ENCODE assay signal across 8 mouse cellular contexts in the genomic region with DNA sequence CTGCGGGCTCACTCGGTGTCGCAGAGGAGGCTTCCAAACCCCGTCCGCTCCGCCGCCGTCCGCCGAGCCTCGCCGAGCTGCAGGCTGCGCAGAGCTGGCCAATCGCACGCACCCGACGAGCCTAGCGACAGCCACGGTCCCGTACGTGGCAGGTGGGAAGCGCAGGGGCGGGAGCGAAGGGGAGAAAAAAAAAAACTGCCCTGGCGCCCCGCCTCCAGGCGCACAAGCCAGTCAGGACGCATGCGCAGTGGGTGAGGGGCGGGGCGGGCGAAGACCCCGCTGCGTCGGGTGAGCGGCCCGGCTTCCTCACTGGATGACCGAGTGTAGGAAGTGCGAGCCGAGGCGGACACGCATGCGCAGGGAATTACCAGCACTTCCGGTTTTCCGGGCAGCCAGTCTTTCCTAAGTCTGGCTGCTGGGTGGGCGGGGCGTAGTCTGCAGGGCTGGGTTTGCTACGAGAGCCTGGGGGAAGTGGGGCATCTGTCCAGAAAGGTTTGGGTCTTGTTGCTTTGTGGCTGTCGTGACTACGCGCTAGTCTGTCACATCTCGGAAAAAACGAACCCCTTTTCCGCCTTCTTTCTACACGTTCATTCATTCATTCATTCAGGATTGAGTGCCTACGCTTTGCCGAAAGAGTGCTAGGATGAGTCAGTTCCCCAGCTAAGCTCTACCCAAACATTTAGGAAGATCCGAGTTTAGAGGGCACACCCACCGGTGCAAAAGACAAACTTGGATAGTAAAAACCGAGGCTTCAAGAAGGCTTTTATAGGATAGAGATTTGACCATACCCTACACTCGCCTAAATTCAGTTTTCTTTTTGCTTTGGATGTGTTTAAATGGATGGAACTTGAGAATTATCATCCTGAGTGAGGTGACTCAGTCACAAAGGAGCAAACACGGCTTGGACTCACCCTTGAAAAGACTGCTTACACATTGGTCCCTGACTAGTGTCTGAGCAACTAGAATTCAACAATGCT. TPM values are rescaled to one million over a fixed set of nuclear protein-coding genes. Genes with fewer than 3 reads are reported as not detected.
DNase-seq lines count a peak whose midpoint lies in the region; ATAC-seq and TF ChIP-seq lines count a peak whose summit lies in the region.

A gene (minus strand): TSS at position 227 of the 977 bp plus-strand sequence.

- no peak for TF ChIP-seq CTCF in C2C12 (IDR thresholded peaks at IDR 0.05; ENCODE audit: control insufficient read depth, insufficient read depth, insufficient read length)
- TF ChIP-seq CTCF in brain, embryonic 14.5 days (IDR thresholded peaks at IDR 0.05; ENCODE audit: borderline replicate concordance, extremely low read depth, insufficient read depth, insufficient read length) = no peak
- TF ChIP-seq CTCF in liver, adult 2 months (IDR thresholded peaks at IDR 0.05; ENCODE audit: low read depth, low read length) = no peak

- H3ac ChIP-seq in C2C12 (ENCODE audit: control insufficient read depth, insufficient read length, low read depth) = peak within 1 kb of the TSS; percentile 70
- peak within 1 kb of the TSS; percentile 47 for H3ac ChIP-seq in myocyte (ENCODE audit: control insufficient read depth, insufficient read length)

- WGBS in heart, embryonic 11.5 days (ENCODE audit: insufficient replicate concordance) = under 1% methylated on average over 61 of the region's 62 CpGs
- WGBS in kidney, embryonic 16.5 days = under 1% methylated on average over 62 of the region's 62 CpGs
- WGBS in liver, adult 2 months = under 1% methylated on average over 59 of the region's 62 CpGs

- peak; percentile 96 for ATAC-seq in heart, embryonic 11.5 days (replicated peaks; ENCODE audit: insufficient number of reproducible peaks, low FRiP score, low TSS enrichment)
- ATAC-seq in kidney, embryonic 16.5 days (ENCODE audit: low FRiP score, low TSS enrichment) = peak; percentile 98

- H3K79me3 ChIP-seq in C2C12 (ENCODE audit: low read depth) = peaks cover 37% of the 10 kb centered on the region

- H3K36me3 ChIP-seq in C2C12 (ENCODE audit: control insufficient read depth, insufficient read depth) = peaks cover 9% of the 10 kb centered on the region
- peaks cover 16% of the 10 kb centered on the region for H3K36me3 ChIP-seq in erythroblast, embryonic 14.5 days (ENCODE audit: control insufficient read depth)
- H3K36me3 ChIP-seq in heart, embryonic 11.5 days (ENCODE audit: control insufficient read depth, insufficient read depth, low read length) = no peaks in the 10 kb centered on the region
- no peaks in the 10 kb centered on the region for H3K36me3 ChIP-seq in kidney, embryonic 16.5 days (ENCODE audit: insufficient read depth, low read length)
- H3K36me3 ChIP-seq in liver, adult 2 months (ENCODE audit: control insufficient read depth, insufficient read depth, low read length) = peaks cover 3% of the 10 kb centered on the region; the same call in 1 of the 2 replicates
- H3K36me3 ChIP-seq in myocyte (ENCODE audit: control insufficient read depth, insufficient read depth) = peaks cover under 1% of the 10 kb centered on the region
- 0 out of 2 replicates have a peak, but pooled peaks cover 2% of the 10 kb centered on the region for H3K36me3 ChIP-seq in splenic B cell, adult 2 months (ENCODE audit: control insufficient read depth, insufficient read depth, low read length, poor library complexity, severe bottlenecking)

- H3K4me2 ChIP-seq in heart, embryonic 11.5 days = peak within 1 kb of the TSS; percentile 76
- peak within 1 kb of the TSS; percentile 68 for H3K4me2 ChIP-seq in kidney, embryonic 16.5 days (replicated peaks; ENCODE audit: low read depth, low read length)
- H3K4me2 ChIP-seq in myocyte (ENCODE audit: low read depth) = peak within 1 kb of the TSS; percentile 79

- no peaks in the 10 kb centered on the region for H3K9me3 ChIP-seq in erythroblast, embryonic 14.5 days (ENCODE audit: control insufficient read depth, low read length)
- no peaks in the 10 kb centered on the region for H3K9me3 ChIP-seq in heart, embryonic 11.5 days (replicated peaks; ENCODE audit: control insufficient read depth, low read length)
- no peaks in the 10 kb centered on the region for H3K9me3 ChIP-seq in kidney, embryonic 16.5 days (ENCODE audit: low read length)

- peak within 1 kb of the TSS; percentile 92 for H3K9ac ChIP-seq in heart, embryonic 11.5 days (ENCODE audit: low read depth, low read length)
- H3K9ac ChIP-seq in kidney, embryonic 16.5 days (replicated peaks; ENCODE audit: low read length) = peak within 1 kb of the TSS; percentile 86
- peak within 1 kb of the TSS; percentile 89 for H3K9ac ChIP-seq in liver, adult 2 months (ENCODE audit: low read depth, low read length)

- H3K4me1 ChIP-seq in erythroblast, embryonic 14.5 days (ENCODE audit: control insufficient read depth) = peaks cover 62% of the 10 kb centered on the region
- peaks cover 9% of the 10 kb centered on the region for H3K4me1 ChIP-seq in heart, embryonic 11.5 days (ENCODE audit: control insufficient read depth, insufficient read depth, low read length)
- peaks cover 15% of the 10 kb centered on the region for H3K4me1 ChIP-seq in kidney, embryonic 16.5 days (ENCODE audit: insufficient read depth, low read length)
- peaks cover 11% of the 10 kb centered on the region; the same call in 1 of the 2 replicates for H3K4me1 ChIP-seq in liver, adult 2 months (ENCODE audit: control insufficient read depth, insufficient read depth, low read length)

- H3K79me2 ChIP-seq in C2C12 (ENCODE audit: control insufficient read depth, insufficient read depth) (peaks cover 44% of the 10 kb centered on the region), myocyte (ENCODE audit: control insufficient read depth, insufficient read depth) (peaks cover 38% of the 10 kb centered on the region)
- peaks cover 15% of the 10 kb centered on the region; the same call in 1 of the 2 replicates for H3K79me2 ChIP-seq in liver, adult 2 months (ENCODE audit: control insufficient read depth, insufficient read depth, low read length)

- peak; percentile 90 for TF ChIP-seq POLR2A in brain, embryonic 14.5 days (IDR thresholded peaks at IDR 0.05; ENCODE audit: borderline replicate concordance, extremely low read depth, insufficient read depth, insufficient read length, poor library complexity, severe bottlenecking)
- TF ChIP-seq POLR2A in liver, adult 2 months (IDR thresholded peaks at IDR 0.05; ENCODE audit: extremely low read depth, insufficient read depth, low read length) = peak; percentile 79
- peak; percentile 89 for TF ChIP-seq POLR2A in myocyte (IDR thresholded peaks at IDR 0.05; ENCODE audit: insufficient read length, low read depth)

- H3K4me3 ChIP-seq in C2C12 (ENCODE audit: insufficient read depth, poor library complexity, severe bottlenecking) = peak within 1 kb of the TSS; percentile 61
- H3K4me3 ChIP-seq in erythroblast, embryonic 14.5 days (replicated peaks) = peak within 1 kb of the TSS; percentile 92
- H3K4me3 ChIP-seq in heart, embryonic 11.5 days (ENCODE audit: low read depth, low read length) = peak within 1 kb of the TSS; percentile 74
- peak within 1 kb of the TSS; percentile 76 for H3K4me3 ChIP-seq in kidney, embryonic 16.5 days (ENCODE audit: low read length)
- peak within 1 kb of the TSS; percentile 68 for H3K4me3 ChIP-seq in liver, adult 2 months (ENCODE audit: insufficient read depth, low read depth, low read length)
- peak within 1 kb of the TSS; percentile 57 for H3K4me3 ChIP-seq in myocyte

- H3K27ac ChIP-seq in heart, embryonic 11.5 days (ENCODE audit: low read depth, low read length) = peak within 1 kb of the TSS; percentile 100
- H3K27ac ChIP-seq in kidney, embryonic 16.5 days (ENCODE audit: low read length) = peak within 1 kb of the TSS; percentile 98
- peak within 1 kb of the TSS; percentile 91 for H3K27ac ChIP-seq in liver, adult 2 months (replicated peaks; ENCODE audit: insufficient read depth, low read depth, low read length)

- DNase-seq in brain, embryonic 14.5 days (ENCODE audit: low read depth) = peak; percentile 100
- peak; percentile 92 for DNase-seq in liver, adult 2 months (ENCODE audit: extremely low read depth, low read depth, low spot score)
- peak; percentile 97 for DNase-seq in splenic B cell, adult 2 months (ENCODE audit: low read depth, low spot score)

- no peaks in the 10 kb centered on the region for H3K27me3 ChIP-seq in C2C12 (ENCODE audit: control insufficient read depth, insufficient read depth, insufficient read length)
- H3K27me3 ChIP-seq in erythroblast, embryonic 14.5 days (ENCODE audit: control insufficient read depth) = no peaks in the 10 kb centered on the region
- no peaks in the 10 kb centered on the region for H3K27me3 ChIP-seq in heart, embryonic 11.5 days (ENCODE audit: control insufficient read depth, insufficient read depth, low read length)
- H3K27me3 ChIP-seq in kidney, embryonic 16.5 days (ENCODE audit: insufficient read depth, low read length) = no peaks in the 10 kb centered on the region
- H3K27me3 ChIP-seq in liver, adult 2 months (ENCODE audit: control insufficient read depth, insufficient read depth, low read length) = no peaks in the 10 kb centered on the region
- no peaks in the 10 kb centered on the region for H3K27me3 ChIP-seq in myocyte (ENCODE audit: control insufficient read depth, insufficient read depth, insufficient read length)
- no peaks in the 10 kb centered on the region for H3K27me3 ChIP-seq in splenic B cell, adult 2 months (ENCODE audit: control insufficient read depth, insufficient read depth, low read length, poor library complexity, severe bottlenecking)

TF ChIP-seq in C2C12, 6 proteins besides CTCF, POLR2A, EP300 and RAD21 (continues in another document):
- TF ChIP-seq MYOG (IDR thresholded peaks at IDR 0.05; ENCODE audit: control insufficient read depth, extremely low read depth, insufficient read length) (no peak), USF1 (IDR thresholded peaks at IDR 0.05; ENCODE audit: low read depth) (no peak), MAX (IDR thresholded peaks at IDR 0.05) (no peak), MYOD1 (IDR thresholded peaks at IDR 0.05; ENCODE audit: control insufficient read depth, insufficient read length, low read depth) (no peak)

TF ChIP-seq in myocyte, 11 proteins besides CTCF, POLR2A, EP300 and RAD21 (continues in another document):
- TF ChIP-seq MAX (IDR thresholded peaks at IDR 0.05; ENCODE audit: low read depth) = no peak
- no peak for TF ChIP-seq E2F4 (IDR thresholded peaks at IDR 0.05; ENCODE audit: insufficient read depth)
- TF ChIP-seq MYOG (IDR thresholded peaks at IDR 0.05; ENCODE audit: control insufficient read depth in 1 of 3, insufficient read depth in 1 of 3, insufficient read length in 2 of 3, low read depth in 2 of 3) = peak in 2 of 3 experiments; percentile 78 to 79
- no peak for TF ChIP-seq TCF12 (IDR thresholded peaks at IDR 0.05; ENCODE audit: insufficient read depth, poor library complexity, severe bottlenecking)

RNA-seq across cellular contexts. Expression of the gene that starts here (rescaled TPM):
- polyA plus RNA-seq in C2C12 (2012; fragmentation: generic; extraction: Trizol) (44.3 TPM), myocyte (2012; fragmentation: generic; extraction: Trizol) (48.2 TPM)
- polyA plus RNA-seq in brain, embryonic 14.5 days (2012; rRNA removed) = 122 and 130 TPM in 2 replicates
- polyA plus RNA-seq in erythroblast, embryonic 14.5 days (2012) = 2.6 and 4.0 TPM in 2 replicates
- 159 and 162 TPM in 2 replicates for polyA plus RNA-seq in heart, embryonic 11.5 days (2014; fragmentation: Nextera tagmentation; extraction: Ambion mirVana)
- 152 and 154 TPM in 2 replicates for polyA plus RNA-seq in kidney, embryonic 16.5 days (2015; fragmentation: Nextera tagmentation; extraction: Ambion mirVana)
- total RNA-seq in liver, adult 2 months (2014; rRNA removed) = 22.1 and 24.1 TPM in 2 replicates
- 68.6 and 78.2 TPM in 2 replicates for polyA plus RNA-seq in liver, adult 2 months (2012; rRNA removed)

Comparison
In these comparisons a context has a peak if more than half of its experiments do, and no peak if none do; other contexts are left out.
1. Peak in every context shown above with its lines: DNase-seq, ATAC-seq, H3K4me3 ChIP-seq and H3K27ac ChIP-seq.